Mouse (Mus musculus) embryo, embryonic 10.5 days (tissue): ENCODE measurements around the gene Shisa6.
"Not testable (repeated sequence)": the region's sequence is repeated elsewhere in the genome, so short reads cannot be mapped to it uniquely, and the experiment has no call there.

Source experiments
- DNase-seq: peaks from one replicate; pipeline ENCODE4 v3.0.0-alpha.2; 2015; ENCODE audit warnings: low spot score

Shisa6 gene

GRCm38 (mm10) chr11:66482501-66482900 is 43.3 kb downstream of the Shisa6 start:
- no peak for DNase-seq

GRCm38 (mm10) chr11:66442631-66443030 is 83.1 kb downstream of the Shisa6 start:
- DNase-seq = peak; percentile 50

GRCm38 (mm10) chr11:66426129-66426528 is 99.6 kb downstream of the Shisa6 start:
- DNase-seq = no peak

- DNase-seq = no peak
These were observed 107.5 kb downstream of the Shisa6 start for GRCm38 (mm10) chr11:66418216-66418615.

- not testable (repeated sequence) for DNase-seq
These were observed 117.0 kb downstream of the Shisa6 start for GRCm38 (mm10) chr11:66408721-66409120.

GRCm38 (mm10) chr11:66400036-66400435 is 125.7 kb downstream of the Shisa6 start:
- DNase-seq = peak; percentile 16

- DNase-seq = no peak
These were observed 138.2 kb downstream of the Shisa6 start for GRCm38 (mm10) chr11:66387561-66387960.

GRCm38 (mm10) chr11:66371796-66372195 is 154.0 kb downstream of the Shisa6 start:
- DNase-seq = no peak

- DNase-seq = no peak
These were observed 156.0 kb downstream of the Shisa6 start for GRCm38 (mm10) chr11:66369764-66370163.

- no peak for DNase-seq
These were observed 158.7 kb downstream of the Shisa6 start for GRCm38 (mm10) chr11:66366809-66367685.

GRCm38 (mm10) chr11:66359811-66360210 is 166.0 kb downstream of the Shisa6 start:
- no peak for DNase-seq

- DNase-seq = no peak
These were observed 180.9 kb downstream of the Shisa6 start for GRCm38 (mm10) chr11:66344822-66345221.

GRCm38 (mm10) chr11:66336313-66336712 is 189.5 kb downstream of the Shisa6 start:
- no peak for DNase-seq

- no peak for DNase-seq
These were observed 213.0 kb downstream of the Shisa6 start for GRCm38 (mm10) chr11:66312764-66313163.

GRCm38 (mm10) chr11:66304396-66304795 is 221.4 kb downstream of the Shisa6 start:
- DNase-seq = no peak

- DNase-seq = no peak
These were observed 251.1 kb downstream of the Shisa6 start for GRCm38 (mm10) chr11:66274707-66275081.

- DNase-seq = no peak
These were observed 251.7 kb downstream of the Shisa6 start for GRCm38 (mm10) chr11:66273904-66274706.

GRCm38 (mm10) chr11:66267029-66267428 is 258.7 kb downstream of the Shisa6 start:
- DNase-seq = no peak

GRCm38 (mm10) chr11:66265336-66265990 is 260.3 kb downstream of the Shisa6 start:
- DNase-seq = no peak

GRCm38 (mm10) chr11:66260205-66260604 is 265.6 kb downstream of the Shisa6 start:
- no peak for DNase-seq

- DNase-seq = peak; percentile 78
These were observed 266.9 kb downstream of the Shisa6 start for GRCm38 (mm10) chr11:66258851-66259250.

- no peak for DNase-seq
These were observed 278.6 kb downstream of the Shisa6 start for GRCm38 (mm10) chr11:66247115-66247514.
